Mouse (Mus musculus): ENCODE measurements around the gene Plpp3. TPM values are rescaled to one million over a fixed set of nuclear protein-coding genes. Genes with fewer than 3 reads are reported as not detected.

Plpp3 gene
- polyA plus RNA-seq, 1 experiment from 2014 or later = 60.2 TPM

GRCm38 (mm10) chr4:105160470-105160869 is 3.3 kb downstream of the Plpp3 start:
- H3K9ac ChIP-seq (ENCODE audit: low read length) = no peak overlapping the region
- H3K4me1 ChIP-seq (replicated peaks; ENCODE audit: control insufficient read depth, insufficient read depth) = no peaks in the 10 kb centered on the region
- H3K4me3 ChIP-seq (ENCODE audit: low read depth, low read length) = peak overlapping the region; percentile 88
- no peaks in the 10 kb centered on the region for H3K36me3 ChIP-seq (ENCODE audit: control insufficient read depth, insufficient read depth, low read length)
- ATAC-seq (ENCODE audit: low FRiP score, low TSS enrichment) (no peak), DNase-seq (ENCODE audit: low spot score) (no peak)
- TF ChIP-seq EP300 (optimal IDR thresholded peaks at IDR 0.05) = no peak
- no peak for TF ChIP-seq CTCF (IDR thresholded peaks at IDR 0.05; ENCODE audit: low read depth)
- WGBS = 84% methylated on average over 6 of the region's 6 CpGs
- peak overlapping the region; percentile 28 for H3K4me2 ChIP-seq (replicated peaks; ENCODE audit: low read depth)
- no peak overlapping the region for H3K27ac ChIP-seq (replicated peaks)
- no peaks in the 10 kb centered on the region for H3K27me3 ChIP-seq (ENCODE audit: control insufficient read depth, insufficient read depth, low read length)
- H3K9me3 ChIP-seq (ENCODE audit: control insufficient read depth, low read length) = no peaks in the 10 kb centered on the region

DNA sequence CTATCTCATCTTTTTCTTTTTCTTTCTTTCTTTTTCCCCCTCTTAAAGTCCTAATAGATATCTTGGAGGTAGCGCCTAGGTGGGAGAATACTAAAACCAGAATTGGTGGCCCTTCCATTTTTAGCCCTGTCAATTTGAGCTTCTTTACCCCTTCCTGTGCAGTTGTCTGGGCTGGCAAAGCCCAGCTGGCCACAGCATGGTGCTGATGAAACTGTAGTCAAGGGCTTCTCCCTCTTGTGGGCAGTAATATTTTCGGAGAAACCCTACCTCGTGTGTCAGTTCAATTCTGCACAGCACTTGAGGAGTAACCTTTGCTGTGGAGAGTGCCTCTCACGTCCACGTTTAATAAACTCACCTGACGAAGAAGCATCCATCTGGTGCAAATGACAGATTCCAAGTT is 4.9 kb downstream of the Plpp3 start:
- Histone ChIP-seq H3K4me3 (ENCODE audit: low read depth, low read length) (no peak overlapping the region), H3K27me3 (ENCODE audit: control insufficient read depth, insufficient read depth, low read length) (no peaks in the 10 kb centered on the region), H3K4me1 (replicated peaks; ENCODE audit: control insufficient read depth, insufficient read depth) (no peaks in the 10 kb centered on the region), H3K9ac (ENCODE audit: low read length) (no peak overlapping the region), H3K27ac (replicated peaks) (no peak overlapping the region), H3K4me2 (replicated peaks; ENCODE audit: low read depth) (no peak overlapping the region), H3K9me3 (ENCODE audit: control insufficient read depth, low read length) (no peaks in the 10 kb centered on the region), H3K36me3 (ENCODE audit: control insufficient read depth, insufficient read depth, low read length) (no peaks in the 10 kb centered on the region)
- TF ChIP-seq CTCF (IDR thresholded peaks at IDR 0.05; ENCODE audit: low read depth) (no peak), EP300 (optimal IDR thresholded peaks at IDR 0.05) (no peak)
- 84% methylated on average over 6 of the region's 6 CpGs for WGBS
- DNase-seq (ENCODE audit: low spot score) (no peak), ATAC-seq (ENCODE audit: low FRiP score, low TSS enrichment) (no peak)

DNA sequence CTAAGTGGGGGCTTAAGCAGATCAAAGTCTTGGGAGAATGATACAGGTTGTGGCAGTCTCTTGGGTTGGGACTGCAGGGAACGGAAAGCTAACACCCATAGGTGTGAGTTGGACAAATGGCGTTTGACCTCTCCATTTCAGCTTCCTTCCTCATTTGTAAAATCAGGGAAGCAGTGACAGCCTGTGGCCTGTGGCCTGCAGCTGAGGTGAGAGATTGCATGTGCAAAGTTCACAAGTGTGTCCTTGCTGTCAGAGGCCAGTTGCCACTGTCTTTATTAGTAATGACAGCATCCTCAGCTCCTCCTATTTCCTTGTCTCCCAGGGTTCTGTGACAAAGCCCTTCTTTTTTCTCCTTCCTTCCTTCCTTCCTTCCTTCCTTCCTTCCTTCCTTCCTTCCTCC is 5.5 kb downstream of the Plpp3 start:
- no peak for ATAC-seq (ENCODE audit: low FRiP score, low TSS enrichment)
- Histone ChIP-seq H3K4me3 (ENCODE audit: low read depth, low read length) (no peak overlapping the region), H3K27me3 (ENCODE audit: control insufficient read depth, insufficient read depth, low read length) (no peaks in the 10 kb centered on the region), H3K4me1 (replicated peaks; ENCODE audit: control insufficient read depth, insufficient read depth) (no peaks in the 10 kb centered on the region), H3K36me3 (ENCODE audit: control insufficient read depth, insufficient read depth, low read length) (no peaks in the 10 kb centered on the region), H3K27ac (replicated peaks) (no peak overlapping the region), H3K4me2 (replicated peaks; ENCODE audit: low read depth) (no peak overlapping the region), H3K9me3 (ENCODE audit: control insufficient read depth, low read length) (no peaks in the 10 kb centered on the region), H3K9ac (ENCODE audit: low read length) (no peak overlapping the region)
- DNase-seq (ENCODE audit: low spot score) = no peak
- WGBS = 67% methylated on average over 2 of the region's 2 CpGs
- TF ChIP-seq CTCF (IDR thresholded peaks at IDR 0.05; ENCODE audit: low read depth) (no peak), EP300 (optimal IDR thresholded peaks at IDR 0.05) (no peak)

DNA sequence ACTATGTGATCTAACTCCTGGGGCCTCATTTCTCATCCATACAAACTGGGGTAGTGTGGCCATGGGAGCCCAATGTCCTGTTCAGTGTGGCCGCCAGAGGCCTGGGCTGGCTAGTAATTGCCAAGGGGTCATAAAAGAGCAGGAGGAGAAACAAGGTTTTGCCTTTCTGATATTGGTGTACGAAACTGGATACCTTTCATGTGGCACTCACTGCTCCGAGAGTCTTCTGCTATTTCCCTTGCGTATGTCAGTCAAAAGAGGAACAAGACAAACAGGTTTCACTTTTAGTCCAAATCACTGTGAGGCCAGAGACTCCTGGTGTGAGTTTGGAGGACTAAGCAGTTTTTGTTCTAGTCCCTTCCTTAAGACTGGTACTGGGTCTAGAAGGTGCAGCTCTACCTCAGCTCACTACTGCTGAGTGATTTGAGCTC is 6.8 kb downstream of the Plpp3 start:
- TF ChIP-seq CTCF (IDR thresholded peaks at IDR 0.05; ENCODE audit: low read depth) (no peak), EP300 (optimal IDR thresholded peaks at IDR 0.05) (no peak)
- 68% methylated on average over 4 of the region's 4 CpGs for WGBS
- peak overlapping the region; percentile 35; the same call in 1 of the 2 replicates for H3K27ac ChIP-seq (replicated peaks)

DNA sequence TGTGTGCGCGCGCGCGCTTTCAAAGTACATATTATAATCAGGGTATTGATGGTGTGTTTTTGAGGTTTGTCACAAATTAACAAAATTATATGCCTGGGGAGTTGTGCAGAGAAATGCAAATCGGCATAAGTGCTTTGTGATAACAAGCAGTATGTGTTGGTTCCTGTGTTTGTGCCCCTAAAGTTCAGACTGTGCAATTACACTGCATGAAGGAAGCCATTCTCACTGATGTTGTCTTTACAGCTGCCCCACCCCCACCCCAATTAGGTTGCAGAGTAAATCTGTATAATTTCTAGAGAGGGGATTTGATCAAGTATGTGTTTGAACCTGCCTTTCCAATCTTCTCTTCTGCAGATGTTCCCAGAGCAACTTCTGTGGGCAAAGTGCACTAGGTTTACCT is 7.8 kb downstream of the Plpp3 start:
- no peak overlapping the region for H3K9ac ChIP-seq (ENCODE audit: low read length)
- no peaks in the 10 kb centered on the region for H3K36me3 ChIP-seq (ENCODE audit: control insufficient read depth, insufficient read depth, low read length)
- 95% methylated on average over 6 of the region's 6 CpGs for WGBS
- H3K4me2 ChIP-seq (replicated peaks; ENCODE audit: low read depth) = no peak overlapping the region
- H3K9me3 ChIP-seq (ENCODE audit: control insufficient read depth, low read length) = no peaks in the 10 kb centered on the region
- ATAC-seq (ENCODE audit: low FRiP score, low TSS enrichment) = no peak
- TF ChIP-seq EP300 (optimal IDR thresholded peaks at IDR 0.05) (no peak), CTCF (IDR thresholded peaks at IDR 0.05; ENCODE audit: low read depth) (peak; percentile 38)
- H3K4me3 ChIP-seq (ENCODE audit: low read depth, low read length) = no peak overlapping the region
- no peaks in the 10 kb centered on the region for H3K27me3 ChIP-seq (ENCODE audit: control insufficient read depth, insufficient read depth, low read length)
- no peak overlapping the region for H3K27ac ChIP-seq (replicated peaks)
- no peak for DNase-seq (ENCODE audit: low spot score)
- H3K4me1 ChIP-seq (replicated peaks; ENCODE audit: control insufficient read depth, insufficient read depth) = no peaks in the 10 kb centered on the region

More for the DNA sequence above, 6.8 kb downstream of the Plpp3 start:
- no peaks in the 10 kb centered on the region for H3K4me1 ChIP-seq (replicated peaks; ENCODE audit: control insufficient read depth, insufficient read depth)
- H3K27me3 ChIP-seq (ENCODE audit: control insufficient read depth, insufficient read depth, low read length) = no peaks in the 10 kb centered on the region
- H3K4me2 ChIP-seq (replicated peaks; ENCODE audit: low read depth) = no peak overlapping the region
- DNase-seq (ENCODE audit: low spot score) (no peak), ATAC-seq (ENCODE audit: low FRiP score, low TSS enrichment) (no peak)
- H3K36me3 ChIP-seq (ENCODE audit: control insufficient read depth, insufficient read depth, low read length) = no peaks in the 10 kb centered on the region
- H3K9me3 ChIP-seq (ENCODE audit: control insufficient read depth, low read length) = no peaks in the 10 kb centered on the region
- H3K4me3 ChIP-seq (ENCODE audit: low read depth, low read length) = no peak overlapping the region
- H3K9ac ChIP-seq (ENCODE audit: low read length) = no peak overlapping the region

- ATAC-seq (ENCODE audit: low FRiP score, low TSS enrichment) = no peak
- H3K4me1 ChIP-seq (replicated peaks; ENCODE audit: control insufficient read depth, insufficient read depth) = no peaks in the 10 kb centered on the region
- H3K4me2 ChIP-seq (replicated peaks; ENCODE audit: low read depth) = no peak overlapping the region
- H3K36me3 ChIP-seq (ENCODE audit: control insufficient read depth, insufficient read depth, low read length) = peaks cover 3% of the 10 kb centered on the region; the same call in 1 of the 2 replicates
- H3K9me3 ChIP-seq (ENCODE audit: control insufficient read depth, low read length) = no peaks in the 10 kb centered on the region
- 66% methylated on average over 7 of the region's 7 CpGs for WGBS
- no peak overlapping the region for H3K27ac ChIP-seq (replicated peaks)
- H3K27me3 ChIP-seq (ENCODE audit: control insufficient read depth, insufficient read depth, low read length) = no peaks in the 10 kb centered on the region
- TF ChIP-seq EP300 (optimal IDR thresholded peaks at IDR 0.05) (no peak), CTCF (IDR thresholded peaks at IDR 0.05; ENCODE audit: low read depth) (no peak)
- H3K4me3 ChIP-seq (ENCODE audit: low read depth, low read length) = no peak overlapping the region
- H3K9ac ChIP-seq (ENCODE audit: low read length) = no peak overlapping the region
- no peak for DNase-seq (ENCODE audit: low spot score)
Measured at GRCm38 (mm10) chr4:105169093-105169571, 12.0 kb downstream of the Plpp3 start.
